Mouse (Mus musculus) lung, adult 2 months (tissue): Measurements from ENCODE around the gene Unc5a. TPM values are rescaled to one million over a fixed set of nuclear protein-coding genes. Genes with fewer than 3 reads are reported as not detected.
A peak's percentile ranks its signal among the peaks of the same experiment; 100 is the strongest.

Experiments
- DNase-seq: peaks from one replicate; pipeline ENCODE4 v3.0.0; 2022
- H3K4me1 ChIP-seq: fragments of 200-500 bp; 2 replicates; pipeline ENCODE4 v1.6.1; 2011; ENCODE audit warnings: low read length; ENCODE audit not compliant: control insufficient read depth, insufficient read depth
- H3K4me3 ChIP-seq: fragments of 200-500 bp; replicated peaks from 2 replicates; pipeline ENCODE3; 2011; ENCODE audit warnings: low read depth, mild to moderate bottlenecking, control low read depth, low read length; ENCODE audit errors: extremely low read depth
- CTCF ChIP-seq: fragments of 200-500 bp; IDR thresholded peaks from 2 replicates; pipeline ENCODE4 v1.5.1; 2011; ENCODE audit warnings: mild to moderate bottlenecking, low read length, control low read depth; ENCODE audit not compliant: insufficient read depth
- POLR2A ChIP-seq: fragments of 200-500 bp; IDR thresholded peaks from 2 replicates; pipeline ENCODE4 v1.6.1; 2011; ENCODE audit warnings: low read depth, mild to moderate bottlenecking, control low read depth, low read length, borderline replicate concordance; ENCODE audit errors: extremely low read depth
- WGBS: fragments of 180-500 bp; shearing (Covaris S2); methylation state at CpG from one replicate; pipeline ENCODE4 v1.1.7; 2018; 5-methylcytosine and 5-hydroxymethylcytosine counted together
- polyA plus RNA-seq: library from polyadenylated mRNA; depleted of rRNA; stranded (reverse); fragments of >200 nt; gene quantifications from 2 replicates; pipeline ENCODE4 v1.2.3, GENCODE M21; 2012

The Unc5a gene
- polyA plus RNA-seq, 1 experiment, result 2.9 TPM

DNA sequence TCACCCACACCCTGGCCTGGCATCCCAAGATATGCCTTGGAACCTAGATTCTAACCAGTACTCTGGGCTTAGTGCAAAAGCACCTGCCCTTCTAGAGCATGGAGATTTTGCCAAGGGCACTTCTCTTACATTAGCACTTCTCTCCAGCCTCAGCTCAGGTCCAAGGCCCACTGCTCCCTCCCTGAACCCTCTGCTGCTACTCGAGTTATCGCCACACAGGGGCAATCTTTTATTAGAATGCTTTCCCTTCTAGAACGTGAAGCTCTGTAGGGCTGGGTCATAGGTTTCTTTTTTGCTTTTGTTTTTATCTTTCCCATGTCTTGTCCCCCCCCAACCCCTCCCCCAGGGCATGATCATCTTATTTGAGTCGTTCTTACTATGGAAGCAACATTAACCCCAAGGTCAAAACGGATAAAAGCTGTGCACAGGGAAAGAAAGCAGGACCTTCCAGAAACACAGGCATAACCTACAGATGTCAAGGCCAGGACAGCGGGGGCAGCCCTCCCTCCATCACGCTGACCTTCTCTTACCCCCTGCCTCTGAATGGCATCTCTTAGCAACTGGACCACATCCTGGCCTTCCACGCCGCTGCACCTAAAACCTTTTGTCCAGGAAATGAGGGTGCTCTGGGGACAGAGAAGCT lies 64.6 kb downstream of the Unc5a start:
- Histone ChIP-seq H3K4me1 (no peaks in the 10 kb centered on the region), H3K4me3 (no peak overlapping the region)
- TF ChIP-seq POLR2A, result no peak
- peak; percentile 12; the same call in 1 of the 2 replicates for TF ChIP-seq CTCF
- 40% methylated on average over 9 of the region's 9 CpGs for WGBS
- DNase-seq, result no peak

- no peaks in the 10 kb centered on the region for H3K4me1 ChIP-seq
- no peak for DNase-seq
- no peak overlapping the region for H3K4me3 ChIP-seq
- no peak for TF ChIP-seq CTCF
- TF ChIP-seq POLR2A, result no peak
- 73% methylated on average over 9 of the region's 9 CpGs for WGBS
Measured at GRCm38 (mm10) chr13:55014451-55014850, 65.2 kb downstream of the Unc5a start.

DNA sequence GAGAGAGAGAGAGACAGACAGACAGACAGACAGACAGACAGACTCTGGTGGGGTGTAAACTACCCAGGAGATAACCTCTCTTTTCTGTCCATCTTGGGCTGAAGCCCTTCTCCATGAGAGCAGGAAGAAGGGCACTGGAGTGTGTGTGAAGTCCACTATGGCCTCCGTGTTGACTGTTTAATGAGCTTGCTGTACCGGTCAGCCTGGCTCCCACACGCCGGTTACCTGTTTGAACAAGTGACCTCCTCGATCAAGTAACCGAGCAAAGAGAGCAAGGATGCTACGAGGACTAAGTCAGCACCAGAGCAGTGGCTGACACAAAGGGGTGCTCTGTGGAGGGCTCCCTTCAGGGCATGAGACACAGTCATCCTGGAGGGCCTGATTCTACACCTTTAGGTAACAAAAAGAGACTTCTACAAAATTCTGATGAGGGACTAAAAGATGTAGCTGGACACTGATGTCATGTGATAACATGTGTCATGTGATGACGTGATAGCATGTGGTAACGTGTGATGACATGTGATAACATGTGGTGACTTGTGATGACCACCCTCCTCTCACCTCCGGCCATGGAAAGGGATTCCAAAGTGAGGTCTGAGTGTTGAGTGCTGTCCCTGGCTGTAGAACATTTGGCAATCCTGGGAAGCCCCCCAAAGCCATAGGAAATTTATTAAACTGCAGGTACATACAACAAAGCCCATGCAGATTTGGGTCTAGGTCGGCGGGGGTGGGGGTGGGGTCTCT lies 68.1 kb downstream of the Unc5a start:
- no peak overlapping the region for H3K4me3 ChIP-seq
- no peak for DNase-seq
- WGBS, result 63% methylated on average over 12 of the region's 12 CpGs
- TF ChIP-seq POLR2A, result no peak
- no peak for TF ChIP-seq CTCF
- no peaks in the 10 kb centered on the region for H3K4me1 ChIP-seq

- Histone ChIP-seq H3K4me3 (no peak overlapping the region), H3K4me1 (0 out of 2 replicates have a peak, but pooled peaks cover under 1% of the 10 kb centered on the region)
- 63% methylated on average over 8 of the region's 8 CpGs for WGBS
- no peak for DNase-seq
- TF ChIP-seq POLR2A, result no peak
- TF ChIP-seq CTCF, result no peak
Measured at GRCm38 (mm10) chr13:55017898-55018599, 68.8 kb downstream of the Unc5a start.

GRCm38 (mm10) chr13:55018700-55019099 lies 69.5 kb downstream of the Unc5a start:
- TF ChIP-seq POLR2A (no peak), CTCF (no peak)
- Histone ChIP-seq H3K4me1 (0 out of 2 replicates have a peak, but pooled peaks cover 3% of the 10 kb centered on the region), H3K4me3 (no peak overlapping the region)
- 73% methylated on average over 9 of the region's 9 CpGs for WGBS
- DNase-seq, result no peak

DNA sequence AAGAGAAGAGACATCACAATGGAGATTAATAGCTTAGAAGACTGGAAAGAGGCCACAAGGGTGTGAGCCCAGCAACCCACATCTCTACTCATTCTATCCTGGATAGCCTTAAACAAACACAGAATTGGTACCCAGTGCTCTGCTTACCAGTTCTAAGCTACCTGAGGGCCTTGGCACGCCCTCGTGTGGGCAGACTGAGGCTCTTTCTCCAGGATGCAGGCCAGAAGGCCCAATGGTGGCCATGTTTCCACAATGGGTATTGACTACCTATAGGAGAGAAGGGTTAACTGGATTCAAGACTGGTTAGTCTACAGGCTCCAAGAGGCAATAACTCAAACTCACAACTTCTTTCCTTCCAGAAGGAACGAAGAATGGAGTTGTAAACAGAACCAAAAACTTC lies 70.0 kb downstream of the Unc5a start:
- no peak for DNase-seq
- Histone ChIP-seq H3K4me3 (no peak overlapping the region), H3K4me1 (0 out of 2 replicates have a peak, but pooled peaks cover 3% of the 10 kb centered on the region)
- WGBS, result 59% methylated on average over 3 of the region's 3 CpGs
- no peak for TF ChIP-seq CTCF
- TF ChIP-seq POLR2A, result no peak

DNA sequence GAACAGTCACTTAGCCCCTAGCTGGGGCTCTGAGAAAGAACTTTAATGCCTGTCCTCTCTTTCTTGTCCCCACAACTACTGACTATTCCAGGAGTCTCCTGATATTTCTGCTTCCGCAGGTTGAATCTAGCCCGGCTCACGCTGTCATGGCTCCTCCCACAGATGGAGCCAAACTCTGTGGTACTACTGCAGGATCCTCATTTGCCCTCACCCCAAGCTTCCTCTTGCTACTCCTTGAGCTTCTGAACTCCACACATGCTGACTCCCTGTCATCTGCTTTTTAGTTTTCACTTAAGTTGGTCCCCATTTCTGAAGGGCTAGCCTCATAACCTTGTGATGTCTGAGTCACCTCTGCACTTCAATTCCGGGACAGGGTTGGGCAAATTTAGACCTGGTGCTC lies 70.8 kb downstream of the Unc5a start:
- DNase-seq, result no peak
- TF ChIP-seq CTCF (no peak), POLR2A (no peak)
- no peak overlapping the region for H3K4me3 ChIP-seq
- H3K4me1 ChIP-seq, result 0 out of 2 replicates have a peak, but pooled peaks cover 3% of the 10 kb centered on the region
- WGBS, result 75% methylated on average over 4 of the region's 4 CpGs

- 63% methylated on average over 13 of the region's 13 CpGs for WGBS
- DNase-seq, result no peak
- 0 out of 2 replicates have a peak, but pooled peaks cover 3% of the 10 kb centered on the region for H3K4me1 ChIP-seq
- TF ChIP-seq CTCF (no peak), POLR2A (no peak)
- no peak within 1 kb of the TSS for H3K4me3 ChIP-seq
Measured at GRCm38 (mm10) chr13:55021194-55021779, 72.1 kb downstream of the Unc5a start, which contains the start of gene Hk3. TSS of gene Hk3 (minus strand) at chr13:55021385.

DNA sequence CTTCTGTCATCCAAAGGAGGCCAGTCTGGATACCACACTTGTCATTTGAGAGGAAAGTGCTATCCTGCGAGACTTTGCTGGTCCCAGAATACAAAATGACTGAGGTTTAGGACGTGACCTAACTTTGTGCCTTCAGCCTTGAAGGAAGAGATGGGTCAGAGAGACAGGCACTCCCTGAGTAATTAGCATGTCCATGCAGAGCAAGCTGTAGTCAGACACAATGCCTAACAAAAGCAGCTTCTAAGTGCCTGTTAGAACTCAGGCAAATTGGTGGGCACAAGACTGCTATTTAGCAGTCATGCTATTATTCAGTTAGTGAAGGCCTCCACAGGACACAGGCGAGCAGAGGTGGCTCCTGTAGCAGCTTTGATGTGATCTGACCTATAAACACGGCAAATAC lies 73.0 kb downstream of the Unc5a start:
- TF ChIP-seq CTCF (no peak), POLR2A (no peak)
- peak overlapping the region; percentile 9 for H3K4me3 ChIP-seq
- H3K4me1 ChIP-seq, result 0 out of 2 replicates have a peak, but pooled peaks cover 3% of the 10 kb centered on the region
- 70% methylated on average over 4 of the region's 4 CpGs for WGBS
- no peak for DNase-seq
